ENCODE assay signal across 8 mouse cellular contexts in the genomic region with DNA sequence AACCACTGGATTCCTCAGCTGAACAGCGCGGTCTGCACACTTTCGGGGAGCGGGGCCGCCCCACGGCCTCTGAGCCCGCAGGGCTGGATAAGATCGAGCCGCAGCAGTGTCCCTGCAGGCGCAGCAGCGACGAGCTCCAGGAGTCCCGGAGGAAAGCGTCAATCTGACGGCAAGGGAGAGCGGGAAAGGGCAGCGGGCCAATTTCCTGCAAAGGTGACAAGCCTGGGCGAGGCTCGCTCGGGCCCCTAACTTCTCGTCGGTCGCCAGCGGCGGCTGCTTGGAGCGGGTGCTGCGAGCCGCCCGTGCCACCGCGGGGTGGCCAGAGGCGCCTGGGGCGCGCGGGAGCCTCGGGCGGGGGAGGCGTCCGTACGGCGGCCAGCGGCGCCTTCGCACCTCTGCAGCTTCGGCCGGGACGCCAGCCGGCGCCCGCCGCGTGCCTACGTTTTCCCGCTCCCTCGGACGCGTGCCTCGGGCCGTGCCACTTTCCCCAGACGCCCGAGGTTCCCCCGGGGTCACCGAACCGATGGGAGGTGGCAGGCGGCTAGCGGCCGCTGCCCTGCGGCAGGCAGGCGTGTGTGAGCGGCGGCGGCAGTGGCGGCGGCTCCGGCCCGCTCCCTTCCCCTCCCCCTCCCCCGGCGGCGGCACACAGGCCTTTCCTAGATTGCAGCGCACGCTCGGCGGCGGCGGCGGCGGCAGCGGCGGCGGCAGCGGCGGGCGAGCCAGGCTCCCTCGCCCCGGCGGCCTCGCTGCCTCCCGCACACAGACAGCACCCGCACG. TPM values are rescaled to one million over a fixed set of nuclear protein-coding genes. Genes with fewer than 3 reads are reported as not detected.
DNase-seq lines count a peak whose midpoint lies in the region; ATAC-seq and TF ChIP-seq lines count a peak whose summit lies in the region.

No protein-coding gene starts in this region.

- DNase-seq in R1 (ENCODE audit: low read depth, low spot score) = peak; percentile 46
- DNase-seq in cerebellum, adult 2 months = peak; percentile 54 to 68
- peak; percentile 6 to 23 for DNase-seq in frontal cortex, postnatal 14 days (ENCODE audit: low spot score in 2 of 2)
- DNase-seq in hindbrain, embryonic 14.5 days (ENCODE audit: low spot score) = peak; percentile 38
- peak; percentile 21 to 35 for DNase-seq in layer of hippocampus, postnatal 25 days (ENCODE audit: extremely low spot score in 1 of 2, low spot score in 1 of 2)
- peak; percentile 43 for DNase-seq in lung, postnatal 36 days
- DNase-seq in right cerebral cortex, postnatal 10 days (ENCODE audit: low spot score in 2 of 2) = peak; percentile 37 to 48
- DNase-seq in c-Kit-positive CD71-positive TER-119-positive erythroid progenitor cells, embryonic 14.5 days (ENCODE audit: low spot score) = no peak

- no peaks in the 10 kb centered on the region for H3K4me1 ChIP-seq in cerebellum, adult 2 months (ENCODE audit: control insufficient read depth, insufficient read depth, low read length)
- H3K4me1 ChIP-seq in hindbrain, embryonic 14.5 days (replicated peaks; ENCODE audit: control insufficient read depth, insufficient read depth, low read length) = no peaks in the 10 kb centered on the region

- ATAC-seq in hindbrain, embryonic 14.5 days (ENCODE audit: low FRiP score) = peak; percentile 31

- H3K9me3 ChIP-seq in hindbrain, embryonic 14.5 days (ENCODE audit: control insufficient read depth, low read length) = no peaks in the 10 kb centered on the region

- no peak for TF ChIP-seq POLR2A in cerebellum, adult 2 months (IDR thresholded peaks at IDR 0.05; ENCODE audit: borderline replicate concordance, insufficient read depth, low read length)

- WGBS in cerebellum, adult 2 months = 14% methylated on average over 46 of the region's 100 CpGs
- WGBS in hindbrain, embryonic 14.5 days = 27% methylated on average over 57 of the region's 100 CpGs

- H3K27ac ChIP-seq in cerebellum, adult 2 months (ENCODE audit: insufficient read depth, low read length) = peak overlapping the region; percentile 45
- H3K27ac ChIP-seq in hindbrain, embryonic 14.5 days = peak overlapping the region; percentile 96

- TF ChIP-seq CTCF in cerebellum, adult 2 months (IDR thresholded peaks at IDR 0.05; ENCODE audit: borderline replicate concordance, insufficient read depth, low read depth, low read length) = no peak

- no peaks in the 10 kb centered on the region for H3K27me3 ChIP-seq in cerebellum, adult 2 months (ENCODE audit: control insufficient read depth, insufficient read depth, low read length)
- peaks cover 22% of the 10 kb centered on the region for H3K27me3 ChIP-seq in hindbrain, embryonic 14.5 days (ENCODE audit: control insufficient read depth, insufficient read depth, low read length)

- H3K4me3 ChIP-seq in cerebellum, adult 2 months (replicated peaks; ENCODE audit: insufficient read depth, low read depth, low read length) = peak overlapping the region; percentile 80
- peak overlapping the region; percentile 62 for H3K4me3 ChIP-seq in hindbrain, embryonic 14.5 days (replicated peaks; ENCODE audit: low read length)

- peak overlapping the region; percentile 82 for H3K9ac ChIP-seq in hindbrain, embryonic 14.5 days

- H3K4me2 ChIP-seq in hindbrain, embryonic 14.5 days (replicated peaks) = peak overlapping the region; percentile 62

- no peaks in the 10 kb centered on the region for H3K36me3 ChIP-seq in hindbrain, embryonic 14.5 days (replicated peaks; ENCODE audit: control insufficient read depth, insufficient read depth)

RNA-seq across cellular contexts. Expression of a gene that starts 1.2 kb away (rescaled TPM):
- polyA plus RNA-seq in cerebellum, adult 2 months (2012; rRNA removed) = 2.0 and 2.1 TPM in 2 replicates
- 16.2 and 17.5 TPM in 2 replicates for polyA plus RNA-seq in hindbrain, embryonic 14.5 days (2014; fragmentation: Nextera tagmentation; extraction: Ambion mirVana)
- 10 to 100 TPM; 35.1 to 38.9 TPM for total RNA-seq in layer of hippocampus, postnatal 25 days (2021)
